8 mouse cellular contexts compared by ENCODE assay signal in the genomic region with DNA sequence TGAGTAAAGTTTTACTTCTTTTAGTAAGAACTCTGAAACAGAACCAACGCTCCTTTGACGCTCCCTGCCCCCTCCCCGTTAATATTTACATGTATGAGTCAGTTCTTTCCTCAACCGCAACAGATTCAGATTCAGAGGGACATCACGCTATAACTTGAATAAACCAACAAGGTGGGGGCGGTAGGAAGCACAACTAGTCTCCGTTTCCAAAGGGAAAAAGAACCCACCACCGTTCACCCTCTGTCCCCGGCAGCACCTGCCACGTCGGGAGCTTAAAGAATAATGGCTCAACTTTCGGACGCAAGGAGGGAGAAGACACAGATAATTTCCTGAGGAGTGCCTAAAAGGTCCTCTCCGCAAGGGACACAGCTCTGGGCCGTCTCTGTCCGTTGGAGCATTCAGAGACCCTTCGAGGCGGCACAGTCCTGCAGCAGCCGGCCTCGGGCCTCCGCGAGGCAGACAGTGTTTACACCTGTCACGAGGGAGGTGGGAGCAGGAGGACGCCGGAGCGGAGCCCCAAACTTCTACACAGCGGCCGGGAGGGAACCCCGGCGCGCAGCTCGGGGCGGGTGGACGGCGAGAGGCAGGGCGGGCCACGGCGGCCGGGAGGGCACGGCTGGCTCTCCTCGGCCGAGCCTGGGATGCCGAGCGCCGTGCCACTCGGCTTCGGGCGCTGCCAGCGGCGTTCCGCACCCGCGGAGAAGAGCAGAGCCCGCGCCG. TPM values are rescaled to one million over a fixed set of nuclear protein-coding genes. Genes with fewer than 3 reads are reported as not detected.
DNase-seq lines count a peak whose midpoint lies in the region; ATAC-seq and TF ChIP-seq lines count a peak whose summit lies in the region.

No protein-coding gene starts in this region.

- TF ChIP-seq EP300 in lung, postnatal 0 days (IDR thresholded peaks at IDR 0.05) = no peak

- no peaks in the 10 kb centered on the region for H3K4me1 ChIP-seq in embryonic fibroblast, embryonic 13.5 days (ENCODE audit: control insufficient read depth, insufficient read depth, low read length)
- H3K4me1 ChIP-seq in heart, embryonic 14.5 days (ENCODE audit: control insufficient read depth in 2 of 2, insufficient read depth in 2 of 2, low read length in 2 of 2) = peaks cover 0 to 4% of the 10 kb centered on the region in 2 experiments; a peak in 2 of 4 replicates
- no peaks in the 10 kb centered on the region for H3K4me1 ChIP-seq in lung, postnatal 0 days (ENCODE audit: insufficient read depth, low read depth, low read length)

- WGBS in heart, embryonic 14.5 days = under 1% methylated on average over 44 of the region's 56 CpGs
- under 1% methylated on average over 56 of the region's 56 CpGs for WGBS in lung, postnatal 0 days

- TF ChIP-seq CTCF in embryonic fibroblast, embryonic 13.5 days (IDR thresholded peaks at IDR 0.05; ENCODE audit: borderline replicate concordance, insufficient read depth, low read length) = no peak
- TF ChIP-seq CTCF in lung, postnatal 0 days (IDR thresholded peaks at IDR 0.05) = 0 out of 2 replicates have a peak, but pooled peaks have one; percentile 2

- peak overlapping the region; percentile 80 for H3K27ac ChIP-seq in embryonic fibroblast, embryonic 13.5 days (ENCODE audit: insufficient read depth, low read length)
- peak overlapping the region; percentile 65 to 97 for H3K27ac ChIP-seq in heart, embryonic 14.5 days (replicated peaks in 1 of 2; ENCODE audit: control insufficient read depth in 1 of 2, insufficient read depth in 1 of 2, low read depth in 2 of 2, low read length in 2 of 2)
- peak overlapping the region; percentile 97 for H3K27ac ChIP-seq in lung, postnatal 0 days (ENCODE audit: low read length)

- peak overlapping the region; percentile 69 for H3K4me2 ChIP-seq in heart, embryonic 14.5 days (ENCODE audit: low read length)
- peak overlapping the region; percentile 93 for H3K4me2 ChIP-seq in lung, postnatal 0 days (replicated peaks; ENCODE audit: low read depth, low read length)

- peak; percentile 51 for ATAC-seq in heart, embryonic 14.5 days (ENCODE audit: insufficient number of reproducible peaks, insufficient read depth, low FRiP score, low read depth)
- ATAC-seq in lung, postnatal 0 days = peak; percentile 50

- no peaks in the 10 kb centered on the region for H3K9me3 ChIP-seq in heart, embryonic 14.5 days (ENCODE audit: control insufficient read depth, low read length)
- H3K9me3 ChIP-seq in lung, postnatal 0 days (ENCODE audit: low read length) = no peaks in the 10 kb centered on the region

- peak overlapping the region; percentile 91 for H3K9ac ChIP-seq in heart, embryonic 14.5 days (ENCODE audit: low read length)
- peak overlapping the region; percentile 76 for H3K9ac ChIP-seq in lung, postnatal 0 days (replicated peaks; ENCODE audit: low read depth)

- peak; percentile 51; the same call in 1 of the 2 replicates for TF ChIP-seq POLR2A in embryonic fibroblast, embryonic 13.5 days (IDR thresholded peaks at IDR 0.05; ENCODE audit: low read depth, low read length)

- no peaks in the 10 kb centered on the region for H3K27me3 ChIP-seq in heart, embryonic 14.5 days (ENCODE audit: control insufficient read depth, insufficient read depth, low read length)
- no peaks in the 10 kb centered on the region for H3K27me3 ChIP-seq in lung, postnatal 0 days (replicated peaks; ENCODE audit: insufficient read depth, low read length)

- H3K4me3 ChIP-seq in embryonic fibroblast, embryonic 13.5 days (ENCODE audit: insufficient read depth, low read length) = peak overlapping the region; percentile 81
- peak overlapping the region; percentile 94 to 98 for H3K4me3 ChIP-seq in heart, embryonic 14.5 days (ENCODE audit: control insufficient read depth in 1 of 2, insufficient read depth in 1 of 2, low read depth in 1 of 2, low read length in 2 of 2)
- H3K4me3 ChIP-seq in lung, postnatal 0 days (ENCODE audit: low read depth, low read length) = peak overlapping the region; percentile 97

- peak; percentile 70 for DNase-seq in CD4-positive helper T cell, adult 2 months (ENCODE audit: low read depth, low spot score)
- peak; percentile 24 for DNase-seq in WW6 (ENCODE audit: low read depth, low spot score)
- peak; percentile 54 to 74 for DNase-seq in kidney, postnatal 4 days
- peak; percentile 62 for DNase-seq in lung, postnatal 0 days (ENCODE audit: low spot score)
- DNase-seq in ovary, postnatal 10 days (ENCODE audit: low spot score) = peak; percentile 18
- DNase-seq in urinary bladder, postnatal 10 days (ENCODE audit: low spot score) = peak; percentile 14

- H3K36me3 ChIP-seq in heart, embryonic 14.5 days (ENCODE audit: control insufficient read depth, insufficient read depth, low read length) = peaks cover 3% of the 10 kb centered on the region; the same call in 1 of the 2 replicates
- H3K36me3 ChIP-seq in lung, postnatal 0 days (ENCODE audit: insufficient read depth, low read length) = no peaks in the 10 kb centered on the region

RNA-seq across cellular contexts. Expression of a gene that starts 0.7 kb away (rescaled TPM):
- polyA plus RNA-seq in embryonic fibroblast, embryonic 13.5 days (2011; ENCODE audit: insufficient read length, low read depth, missing spikeins) = 37.9 and 41.8 TPM in 2 replicates
- polyA plus RNA-seq in heart, embryonic 14.5 days (2014; fragmentation: Nextera tagmentation; extraction: Ambion mirVana) = 10.8 and 11.2 TPM in 2 replicates
- polyA plus RNA-seq in lung, postnatal 0 days (2015; fragmentation: Nextera tagmentation; extraction: Ambion mirVana) = 17.8 and 19.4 TPM in 2 replicates

Comparison
In these comparisons a context has a peak if more than half of its experiments do, and no peak if none do; other contexts are left out.
1. Peak in every context shown above with its lines: DNase-seq, ATAC-seq, H3K4me3 ChIP-seq and H3K27ac ChIP-seq.
2. DNase-seq: peak in every context shown above with its lines; median percentile 70 in CD4-positive helper T cell, adult 2 months; 64 in kidney, postnatal 4 days; 62 in lung, postnatal 0 days; 24 in WW6; 18 in ovary, postnatal 10 days; 14 in urinary bladder, postnatal 10 days.